Mouse (Mus musculus): Measurements from ENCODE around the gene Nit2. TPM values are rescaled to one million over a fixed set of nuclear protein-coding genes. Genes with fewer than 3 reads are reported as not detected.

Nit2 gene
- polyA plus RNA-seq, 1 experiment from 2014 or later = 67.1 TPM

DNA sequence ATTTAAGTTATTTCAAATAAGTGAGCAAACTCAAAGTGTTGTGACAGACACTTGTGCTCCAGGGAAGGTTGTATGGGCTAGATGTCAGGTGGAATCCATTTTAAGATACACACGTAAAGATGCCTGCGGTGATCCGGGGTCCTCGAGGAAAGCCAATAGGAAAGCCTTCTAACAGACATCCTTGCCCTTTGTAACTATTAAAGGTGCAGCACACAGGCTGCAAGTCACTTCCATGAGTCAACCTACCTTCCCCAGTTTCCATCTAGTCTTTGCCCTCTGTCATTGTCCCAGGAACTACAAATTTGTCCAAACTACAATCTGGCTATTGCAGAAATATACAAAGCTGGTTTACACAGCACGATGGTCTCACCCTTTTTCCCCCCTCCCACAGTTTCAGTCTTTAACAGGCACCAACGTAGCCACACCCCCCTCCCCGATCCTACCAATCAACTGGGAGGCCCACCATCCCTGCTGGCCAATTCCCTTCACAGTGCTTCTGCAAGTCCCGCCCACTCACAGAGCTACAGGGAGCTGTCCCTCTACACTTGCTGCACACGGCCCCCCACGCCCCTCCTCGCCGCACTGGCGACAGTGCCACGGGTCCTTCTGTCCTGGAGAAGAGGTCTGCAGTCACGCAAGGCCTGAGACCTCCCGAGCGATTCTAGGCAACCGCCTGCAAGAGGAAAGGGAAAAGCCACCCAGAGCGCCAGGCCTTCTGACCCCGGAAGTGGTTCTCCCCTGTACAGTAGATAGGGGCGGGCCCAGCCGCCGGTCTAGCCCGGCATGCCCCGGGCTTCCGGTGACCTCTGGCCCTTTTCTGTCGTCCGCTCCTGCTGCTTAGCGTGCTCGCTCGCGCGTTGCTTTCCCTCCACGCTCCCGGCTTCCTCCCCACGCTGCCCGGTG is 46.0 kb downstream of the Nit2 start, which contains the start of gene Tomm70a:
TSS of gene Tomm70a (plus strand) at position 791 of the 903 bp plus-strand sequence.
- Histone ChIP-seq H3K27me3 (ENCODE audit: low read depth, poor library complexity, severe bottlenecking) (no peaks in the 10 kb centered on the region), H3K4me1 (peaks cover 15% of the 10 kb centered on the region), H3K36me3 (no peaks in the 10 kb centered on the region), H3K27ac (peak within 1 kb of the TSS; percentile 95), H3K4me3 (peak within 1 kb of the TSS; percentile 89), H3K9me3 (replicated peaks) (no peaks in the 10 kb centered on the region)
- WGBS = under 1% methylated on average over 37 of the region's 37 CpGs
- peak; percentile 92 for DNase-seq (ENCODE audit: low spot score)

GRCm38 (mm10) chr16:57117562-57117961 is 49.6 kb downstream of the Nit2 start:
- Histone ChIP-seq H3K4me1 (peaks cover 2% of the 10 kb centered on the region; the same call in 1 of the 2 replicates), H3K27me3 (ENCODE audit: low read depth, poor library complexity, severe bottlenecking) (no peaks in the 10 kb centered on the region), H3K36me3 (no peaks in the 10 kb centered on the region), H3K4me3 (no peak overlapping the region), H3K27ac (no peak overlapping the region), H3K9me3 (replicated peaks) (no peaks in the 10 kb centered on the region)
- 82% methylated on average over 2 of the region's 2 CpGs for WGBS
- no peak for DNase-seq (ENCODE audit: low spot score)

GRCm38 (mm10) chr16:57116066-57116465 is 51.1 kb downstream of the Nit2 start:
- Histone ChIP-seq H3K4me1 (no peaks in the 10 kb centered on the region), H3K27ac (no peak overlapping the region), H3K9me3 (replicated peaks) (no peaks in the 10 kb centered on the region), H3K36me3 (no peaks in the 10 kb centered on the region), H3K4me3 (no peak overlapping the region), H3K27me3 (ENCODE audit: low read depth, poor library complexity, severe bottlenecking) (no peaks in the 10 kb centered on the region)
- no peak for DNase-seq (ENCODE audit: low spot score)

Other genes with a start within 250 kb of the Nit2 start
- not detected in 2 replicates for gene Lnp1, start 239.3 kb downstream of the Nit2 start, polyA plus RNA-seq (2016; fragmentation: Nextera tagmentation; extraction: Ambion mirVana)
- gene Tmem45a2, start 96.0 kb downstream of the Nit2 start, polyA plus RNA-seq (2016; fragmentation: Nextera tagmentation; extraction: Ambion mirVana) = not detected in 2 replicates
- 55.9 and 57.5 TPM in 2 replicates for gene Tomm70a, start 45.6 kb downstream of the Nit2 start, polyA plus RNA-seq (2016; fragmentation: Nextera tagmentation; extraction: Ambion mirVana)
- gene Tbc1d23, start 64.2 kb upstream of the Nit2 start, polyA plus RNA-seq (2016; fragmentation: Nextera tagmentation; extraction: Ambion mirVana) = 16.5 and 23.5 TPM in 2 replicates
- 0.10 and 0.19 TPM in 2 replicates for gene Tmem30c, start 125.5 kb upstream of the Nit2 start, polyA plus RNA-seq (2016; fragmentation: Nextera tagmentation; extraction: Ambion mirVana)
- 10.7 and 14.4 TPM in 2 replicates for gene Filip1l, start 185.8 kb upstream of the Nit2 start, polyA plus RNA-seq (2016; fragmentation: Nextera tagmentation; extraction: Ambion mirVana)